Mouse (Mus musculus) right cerebral cortex, adult 18-20 months (tissue): ENCODE measurements around the gene Zfp110.
"Not testable (repeated sequence)": the region's sequence is repeated elsewhere in the genome, so short reads cannot be mapped to it uniquely, and the experiment has no call there.

ENCODE experiments used
- DNase-seq: peaks from one replicate; pipeline ENCODE4 v3.0.0; 2022; ENCODE audit warnings: mixed read lengths

Gene Zfp110

GRCm38 (mm10) chr7:12834162-12835120 is at the start of gene Zfp110:
Zfp110 (plus strand) TSS chr7:12834761.
- peak; percentile 87 for DNase-seq

- no peak for DNase-seq
Measured at GRCm38 (mm10) chr7:12787333-12787732, 47.2 kb upstream of the Zfp110 start.

- no peak for DNase-seq
Measured at GRCm38 (mm10) chr7:12788025-12788424, 46.5 kb upstream of the Zfp110 start.

- DNase-seq, result not testable (repeated sequence)
Measured at GRCm38 (mm10) chr7:12792624-12793023, 41.9 kb upstream of the Zfp110 start.

- DNase-seq, result no peak
Measured at GRCm38 (mm10) chr7:12797971-12798370, 36.6 kb upstream of the Zfp110 start.

- DNase-seq, result no peak
Measured at GRCm38 (mm10) chr7:12799554-12799953, 35.0 kb upstream of the Zfp110 start.

- peak; percentile 91 for DNase-seq
Measured at GRCm38 (mm10) chr7:12802866-12803726, 31.5 kb upstream of the Zfp110 start, which contains the start of gene Zscan18. Zscan18 (minus strand) TSS chr7:12803635.

- no peak for DNase-seq
Measured at GRCm38 (mm10) chr7:12803727-12804071, 30.9 kb upstream of the Zfp110 start.

- DNase-seq, result no peak
Measured at GRCm38 (mm10) chr7:12815566-12815965, 19.0 kb upstream of the Zfp110 start.

- peak; percentile 95 for DNase-seq
Measured at GRCm38 (mm10) chr7:12818521-12819295, 15.9 kb upstream of the Zfp110 start, which contains the start of gene Zfp329. Zfp329 (minus strand) TSS chr7:12818858.

GRCm38 (mm10) chr7:12835193-12835671 is 671 bp downstream of the Zfp110 start:
- no peak for DNase-seq

GRCm38 (mm10) chr7:12835779-12836178 is 1.2 kb downstream of the Zfp110 start:
- DNase-seq, result no peak

GRCm38 (mm10) chr7:12874301-12874700 is 39.7 kb downstream of the Zfp110 start:
- no peak for DNase-seq

- no peak for DNase-seq
Measured at GRCm38 (mm10) chr7:12880036-12880435, 45.5 kb downstream of the Zfp110 start.

- not testable (repeated sequence) for DNase-seq
Measured at GRCm38 (mm10) chr7:12880497-12880896, 45.9 kb downstream of the Zfp110 start.

- peak; percentile 97 for DNase-seq
Measured at GRCm38 (mm10) chr7:12880911-12881660, 46.5 kb downstream of the Zfp110 start, which contains the start of gene Zfp128. Zfp128 (plus strand) TSS chr7:12881177.

GRCm38 (mm10) chr7:12886563-12887266 is 52.2 kb downstream of the Zfp110 start:
- no peak for DNase-seq

GRCm38 (mm10) chr7:12887585-12887984 is 53.0 kb downstream of the Zfp110 start:
- no peak for DNase-seq

- DNase-seq, result no peak
Measured at GRCm38 (mm10) chr7:12890928-12891327, 56.4 kb downstream of the Zfp110 start.

GRCm38 (mm10) chr7:12891334-12891733 is 56.8 kb downstream of the Zfp110 start:
- DNase-seq, result no peak
